Mouse (Mus musculus): Measurements from ENCODE around the gene Pibf1. TPM values are rescaled to one million over a fixed set of nuclear protein-coding genes. Genes with fewer than 3 reads are reported as not detected.
A peak's percentile ranks its signal among the peaks of the same experiment; 100 is the strongest.

The Pibf1 gene
- polyA plus RNA-seq, 1 experiment: 17.0 TPM

- H3K4me1 ChIP-seq (ENCODE audit: control insufficient read depth, insufficient read depth, low read length): peaks cover 2% of the 10 kb centered on the region; the same call in 1 of the 2 replicates
- H3K27ac ChIP-seq (ENCODE audit: insufficient read depth, low read length): no peak overlapping the region
- no peak for TF ChIP-seq CTCF (IDR thresholded peaks at IDR 0.05; ENCODE audit: borderline replicate concordance, insufficient read depth, low read length)
- no peak for TF ChIP-seq POLR2A (IDR thresholded peaks at IDR 0.05; ENCODE audit: low read depth, low read length)
- H3K4me3 ChIP-seq (ENCODE audit: insufficient read depth, low read length): no peak overlapping the region
Observed at GRCm38 (mm10) chr14:99135761-99136160, 36.5 kb downstream of the Pibf1 start.

- no peak overlapping the region for H3K27ac ChIP-seq (ENCODE audit: insufficient read depth, low read length)
- peaks cover 2% of the 10 kb centered on the region; the same call in 1 of the 2 replicates for H3K4me1 ChIP-seq (ENCODE audit: control insufficient read depth, insufficient read depth, low read length)
- TF ChIP-seq POLR2A (IDR thresholded peaks at IDR 0.05; ENCODE audit: low read depth, low read length): no peak
- no peak for TF ChIP-seq CTCF (IDR thresholded peaks at IDR 0.05; ENCODE audit: borderline replicate concordance, insufficient read depth, low read length)
- H3K4me3 ChIP-seq (ENCODE audit: insufficient read depth, low read length): no peak overlapping the region
Observed at GRCm38 (mm10) chr14:99136297-99136696, 37.1 kb downstream of the Pibf1 start.

- Histone ChIP-seq H3K4me1 (ENCODE audit: control insufficient read depth, insufficient read depth, low read length) (no peaks in the 10 kb centered on the region), H3K4me3 (ENCODE audit: insufficient read depth, low read length) (no peak overlapping the region), H3K27ac (ENCODE audit: insufficient read depth, low read length) (no peak overlapping the region)
- TF ChIP-seq CTCF (IDR thresholded peaks at IDR 0.05; ENCODE audit: borderline replicate concordance, insufficient read depth, low read length): no peak
- no peak for TF ChIP-seq POLR2A (IDR thresholded peaks at IDR 0.05; ENCODE audit: low read depth, low read length)
Observed at GRCm38 (mm10) chr14:99140036-99140435, 40.8 kb downstream of the Pibf1 start.

DNA sequence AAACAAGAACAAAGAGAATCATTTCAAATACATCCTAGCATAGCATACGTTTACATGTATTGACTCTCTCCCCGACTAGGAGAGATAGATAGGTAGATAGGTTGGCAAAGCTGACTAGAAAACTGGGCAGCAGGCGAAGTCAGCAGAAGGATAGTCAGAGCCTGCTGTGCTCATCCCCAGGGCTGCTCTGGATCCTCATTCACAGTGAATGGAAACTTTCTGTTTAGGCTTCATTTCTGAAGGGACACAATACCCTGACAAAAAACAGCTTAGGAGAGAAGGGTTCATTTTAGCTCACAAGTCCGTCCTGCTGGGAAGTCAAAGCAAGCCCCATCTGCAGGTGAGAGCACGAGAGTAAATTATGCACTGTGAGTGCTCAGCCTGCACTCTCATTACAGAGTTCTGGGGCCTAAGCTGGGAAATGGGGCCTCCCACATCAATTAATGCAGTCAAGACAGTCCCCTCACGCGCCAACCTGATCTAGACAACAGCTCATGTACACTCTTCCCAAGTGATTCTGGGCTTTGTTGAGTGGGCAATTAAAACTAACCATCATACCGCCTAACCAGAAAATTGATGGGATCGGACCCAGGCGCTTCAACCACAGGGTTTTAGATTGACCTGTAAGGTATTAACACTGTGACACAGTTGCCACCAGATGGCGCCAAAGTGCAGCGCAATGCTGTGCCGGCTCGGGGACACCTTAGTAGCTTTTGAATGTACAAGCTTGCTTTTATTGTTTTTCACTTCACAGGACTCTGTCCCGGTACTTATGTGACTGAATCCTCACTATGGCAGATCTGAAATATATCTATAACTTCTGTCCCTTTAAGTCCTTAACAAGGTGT is 42.8 kb downstream of the Pibf1 start:
- TF ChIP-seq CTCF (IDR thresholded peaks at IDR 0.05; ENCODE audit: borderline replicate concordance, insufficient read depth, low read length) (peak; percentile 91), POLR2A (IDR thresholded peaks at IDR 0.05; ENCODE audit: low read depth, low read length) (no peak)
- Histone ChIP-seq H3K4me3 (ENCODE audit: insufficient read depth, low read length) (no peak overlapping the region), H3K4me1 (ENCODE audit: control insufficient read depth, insufficient read depth, low read length) (no peaks in the 10 kb centered on the region), H3K27ac (ENCODE audit: insufficient read depth, low read length) (no peak overlapping the region)

DNA sequence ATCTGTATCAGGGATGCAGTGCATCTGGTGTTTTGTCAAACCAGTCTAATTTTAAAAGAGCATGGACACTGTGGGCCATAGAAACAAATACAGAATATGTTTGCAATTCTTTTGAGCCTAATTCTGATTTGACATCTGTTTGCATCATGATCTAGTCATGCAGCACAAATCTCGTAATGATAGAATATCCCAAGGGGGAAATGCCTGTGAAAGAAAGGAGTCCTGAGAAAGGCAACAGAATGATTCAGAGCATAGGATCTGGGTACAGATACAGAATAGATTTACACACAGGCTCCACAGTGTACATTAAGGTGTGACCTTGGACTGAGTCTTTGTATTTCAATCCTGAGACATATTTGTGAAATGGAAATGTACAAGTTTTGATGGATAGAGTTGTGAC is 47.6 kb downstream of the Pibf1 start:
- H3K27ac ChIP-seq (ENCODE audit: insufficient read depth, low read length): no peak overlapping the region

DNA sequence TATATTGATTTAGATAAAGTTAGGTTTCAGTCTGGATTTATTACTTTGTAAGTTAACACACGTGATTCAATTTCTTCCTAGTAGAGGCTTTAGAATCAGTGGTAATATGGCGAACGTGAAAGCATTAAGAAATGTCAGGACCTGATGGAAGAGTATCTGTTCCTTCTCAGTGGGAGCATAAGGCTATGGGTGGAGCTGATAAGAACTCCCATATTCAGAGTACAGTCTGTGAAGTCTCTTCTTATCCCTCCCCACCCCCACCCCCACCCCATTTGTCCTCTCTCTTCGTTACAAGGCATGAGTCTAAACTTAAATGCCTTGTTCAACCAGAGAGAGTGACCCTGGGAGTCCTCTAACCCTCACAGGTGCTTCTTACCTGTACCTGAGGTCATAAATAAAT is 53.5 kb downstream of the Pibf1 start:
- no peak for TF ChIP-seq POLR2A (IDR thresholded peaks at IDR 0.05; ENCODE audit: low read depth, low read length)
- TF ChIP-seq CTCF (IDR thresholded peaks at IDR 0.05; ENCODE audit: borderline replicate concordance, insufficient read depth, low read length): no peak
- H3K27ac ChIP-seq (ENCODE audit: insufficient read depth, low read length): no peak overlapping the region
- no peaks in the 10 kb centered on the region for H3K4me1 ChIP-seq (ENCODE audit: control insufficient read depth, insufficient read depth, low read length)
- no peak overlapping the region for H3K4me3 ChIP-seq (ENCODE audit: insufficient read depth, low read length)

More for the DNA sequence above, 47.6 kb downstream of the Pibf1 start:
- TF ChIP-seq POLR2A (IDR thresholded peaks at IDR 0.05; ENCODE audit: low read depth, low read length): no peak
- no peak for TF ChIP-seq CTCF (IDR thresholded peaks at IDR 0.05; ENCODE audit: borderline replicate concordance, insufficient read depth, low read length)
- Histone ChIP-seq H3K4me1 (ENCODE audit: control insufficient read depth, insufficient read depth, low read length) (no peaks in the 10 kb centered on the region), H3K4me3 (ENCODE audit: insufficient read depth, low read length) (no peak overlapping the region)

- no peaks in the 10 kb centered on the region for H3K4me1 ChIP-seq (ENCODE audit: control insufficient read depth, insufficient read depth, low read length)
- TF ChIP-seq POLR2A (IDR thresholded peaks at IDR 0.05; ENCODE audit: low read depth, low read length) (no peak), CTCF (IDR thresholded peaks at IDR 0.05; ENCODE audit: borderline replicate concordance, insufficient read depth, low read length) (no peak)
- H3K27ac ChIP-seq (ENCODE audit: insufficient read depth, low read length): no peak overlapping the region
- H3K4me3 ChIP-seq (ENCODE audit: insufficient read depth, low read length): no peak overlapping the region
Observed at GRCm38 (mm10) chr14:99159940-99160339, 60.7 kb downstream of the Pibf1 start.

GRCm38 (mm10) chr14:99163051-99163450 is 63.8 kb downstream of the Pibf1 start:
- Histone ChIP-seq H3K4me3 (ENCODE audit: insufficient read depth, low read length) (no peak overlapping the region), H3K27ac (ENCODE audit: insufficient read depth, low read length) (no peak overlapping the region), H3K4me1 (ENCODE audit: control insufficient read depth, insufficient read depth, low read length) (no peaks in the 10 kb centered on the region)
- TF ChIP-seq POLR2A (IDR thresholded peaks at IDR 0.05; ENCODE audit: low read depth, low read length) (no peak), CTCF (IDR thresholded peaks at IDR 0.05; ENCODE audit: borderline replicate concordance, insufficient read depth, low read length) (no peak)

- Histone ChIP-seq H3K27ac (ENCODE audit: insufficient read depth, low read length) (peak overlapping the region; percentile 69; the same call in 1 of the 2 replicates), H3K4me1 (ENCODE audit: control insufficient read depth, insufficient read depth, low read length) (peaks cover 6% of the 10 kb centered on the region), H3K4me3 (ENCODE audit: insufficient read depth, low read length) (no peak overlapping the region)
- TF ChIP-seq CTCF (IDR thresholded peaks at IDR 0.05; ENCODE audit: borderline replicate concordance, insufficient read depth, low read length): no peak
- TF ChIP-seq POLR2A (IDR thresholded peaks at IDR 0.05; ENCODE audit: low read depth, low read length): no peak
Observed at GRCm38 (mm10) chr14:99174138-99174745, 75.0 kb downstream of the Pibf1 start.

DNA sequence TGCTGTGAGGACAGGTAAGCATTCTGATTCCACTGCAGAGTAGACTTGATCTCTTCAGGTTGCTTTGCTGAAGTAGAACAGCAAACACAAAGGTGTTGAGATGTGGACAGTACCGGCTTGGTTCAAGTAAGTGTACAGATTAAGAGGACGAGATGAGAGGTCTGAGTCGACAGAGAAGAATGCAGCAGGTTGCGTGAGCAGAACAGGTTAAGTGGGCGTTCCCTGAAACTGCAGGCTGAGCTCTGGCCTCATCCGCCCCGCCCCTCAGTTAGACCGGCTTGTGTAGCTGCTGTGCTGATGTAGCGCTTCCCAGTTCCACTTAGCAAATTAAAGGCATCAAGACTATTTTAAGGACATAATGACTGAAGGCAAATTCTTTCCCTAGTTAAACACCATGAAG is 77.3 kb downstream of the Pibf1 start:
- Histone ChIP-seq H3K4me3 (ENCODE audit: insufficient read depth, low read length) (no peak overlapping the region), H3K4me1 (ENCODE audit: control insufficient read depth, insufficient read depth, low read length) (peaks cover 6% of the 10 kb centered on the region), H3K27ac (ENCODE audit: insufficient read depth, low read length) (no peak overlapping the region)
- TF ChIP-seq POLR2A (IDR thresholded peaks at IDR 0.05; ENCODE audit: low read depth, low read length) (no peak), CTCF (IDR thresholded peaks at IDR 0.05; ENCODE audit: borderline replicate concordance, insufficient read depth, low read length) (no peak)

Measured in embryonic fibroblast, embryonic 13.5 days (primary cell).